Mouse (Mus musculus): ENCODE results near the gene Zfp867.

The Zfp867 gene

DNA sequence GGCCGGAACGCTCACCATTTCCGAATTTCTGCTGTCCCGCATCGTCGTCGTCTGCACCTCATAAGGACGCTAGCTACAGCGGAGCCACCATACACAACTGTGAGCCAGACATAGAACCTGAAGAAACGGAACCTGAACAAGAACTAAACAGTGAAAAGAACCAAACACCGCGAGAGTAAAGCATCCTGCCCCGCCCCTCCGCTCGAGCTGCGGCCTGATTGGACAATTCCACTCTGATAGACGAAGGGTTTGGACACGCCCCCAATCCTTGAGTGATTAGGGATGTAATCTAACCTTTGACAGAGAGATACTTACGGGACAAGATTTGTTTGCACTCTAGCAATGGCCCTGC, at the start of gene Zfp867:
Zfp867 (minus strand) TSS at position 149 of the 352 bp plus-strand sequence.
- in situ Hi-C loops (cut with MboI; ENCODE audit: unreplicated experiment in 2 of 2), result no loop called here

- in situ Hi-C loops (cut with MboI; ENCODE audit: unreplicated experiment in 2 of 2), result loop anchor here (10.0 kb wide), 2 partner anchors 215 to 225 kb away; no protein-coding TSS in a partner anchor
Measured at GRCm38 (mm10) chr11:59519741-59520495, 47.6 kb upstream of the Zfp867 start.

- in situ Hi-C loops (cut with MboI; ENCODE audit: unreplicated experiment in 2 of 2), result no loop called here
Measured at GRCm38 (mm10) chr11:59518226-59518625, 46.0 kb upstream of the Zfp867 start.

DNA sequence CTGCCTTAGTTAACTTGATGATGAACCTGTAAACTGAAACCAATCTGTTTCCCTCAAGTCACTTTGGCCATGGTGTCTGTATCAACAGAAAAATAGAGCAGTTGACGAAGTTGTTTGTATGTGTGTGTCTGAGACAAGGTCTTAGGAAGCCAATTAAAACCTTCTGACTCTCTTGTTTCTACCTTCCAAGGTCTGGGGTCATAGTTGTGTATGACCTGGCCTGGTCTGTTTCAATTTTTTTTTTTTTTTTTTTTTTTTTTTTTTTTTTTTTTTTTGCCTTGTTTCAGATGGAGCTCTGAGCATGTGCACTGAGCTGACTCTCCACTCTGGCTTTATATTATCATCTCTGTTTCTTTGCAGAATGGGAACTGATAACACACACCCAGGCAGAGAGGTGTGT, 45.2 kb upstream of the Zfp867 start:
- in situ Hi-C loops (cut with MboI; ENCODE audit: unreplicated experiment in 2 of 2), result no loop called here

DNA sequence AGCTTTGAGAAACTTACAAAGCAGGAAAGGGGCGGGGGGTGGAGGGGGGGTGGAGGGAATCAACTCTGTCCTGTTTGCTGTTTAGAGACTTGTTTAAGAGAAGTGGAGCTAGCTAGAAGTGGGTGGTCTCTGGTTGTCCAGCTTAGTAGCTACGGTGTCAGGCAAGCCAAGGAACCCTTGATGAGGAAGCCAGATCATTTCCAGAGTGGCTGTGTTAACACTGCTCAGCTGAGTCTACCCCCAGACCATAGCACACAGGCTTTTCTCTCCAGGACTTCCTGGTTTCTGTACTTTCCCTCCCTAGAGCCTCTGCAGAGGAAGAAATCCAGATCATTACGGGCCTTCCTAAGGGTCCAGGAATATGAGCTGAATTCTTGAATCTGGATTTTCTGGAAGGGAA, 42.5 kb upstream of the Zfp867 start:
- in situ Hi-C loops (cut with MboI; ENCODE audit: unreplicated experiment in 2 of 2), result no loop called here

DNA sequence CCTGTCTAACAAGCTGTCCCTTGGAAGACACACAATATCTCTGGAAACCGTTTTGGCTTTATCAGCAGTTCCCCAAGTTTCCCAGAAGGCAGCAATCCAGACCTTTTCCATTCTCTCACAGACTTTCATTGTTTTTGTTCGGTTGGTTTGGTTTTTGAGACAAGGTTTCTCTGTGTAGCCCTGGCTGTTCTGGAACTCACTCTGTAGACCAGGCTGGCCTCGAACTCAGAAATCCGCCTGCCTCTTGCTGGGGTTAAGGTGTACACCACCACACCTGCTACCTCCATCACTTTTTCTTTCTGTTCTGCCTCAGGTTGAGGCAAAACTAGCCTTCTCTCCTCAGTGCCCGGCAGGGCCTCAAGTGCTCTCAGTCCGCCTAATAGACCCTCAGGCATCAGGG, 42.1 kb upstream of the Zfp867 start:
- in situ Hi-C loops (cut with MboI; ENCODE audit: unreplicated experiment in 2 of 2), result no loop called here

- in situ Hi-C loops (cut with MboI; ENCODE audit: unreplicated experiment in 2 of 2), result no loop called here
Measured at GRCm38 (mm10) chr11:59513556-59513955, 41.3 kb upstream of the Zfp867 start.

DNA sequence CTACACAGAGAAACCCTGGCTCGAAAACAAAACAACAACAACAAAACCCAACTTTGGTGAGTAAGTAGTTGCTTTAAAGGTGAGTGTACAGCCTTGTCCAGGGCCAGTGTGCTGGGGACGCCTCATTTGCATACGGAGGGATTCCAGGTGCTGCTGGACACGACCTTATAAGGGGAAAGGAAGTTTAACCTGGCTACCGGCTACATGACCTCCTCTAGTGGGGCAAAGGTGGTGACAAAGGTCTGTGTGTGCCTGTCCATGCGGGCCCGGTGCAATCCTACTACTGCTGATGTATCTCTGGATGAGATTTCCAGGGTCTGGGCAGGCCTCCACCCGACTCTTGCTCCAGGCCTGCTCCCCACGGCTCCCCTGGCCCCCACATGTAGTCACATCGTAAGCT, 40.5 kb upstream of the Zfp867 start:
- in situ Hi-C loops (cut with MboI; ENCODE audit: unreplicated experiment in 2 of 2), result no loop called here

DNA sequence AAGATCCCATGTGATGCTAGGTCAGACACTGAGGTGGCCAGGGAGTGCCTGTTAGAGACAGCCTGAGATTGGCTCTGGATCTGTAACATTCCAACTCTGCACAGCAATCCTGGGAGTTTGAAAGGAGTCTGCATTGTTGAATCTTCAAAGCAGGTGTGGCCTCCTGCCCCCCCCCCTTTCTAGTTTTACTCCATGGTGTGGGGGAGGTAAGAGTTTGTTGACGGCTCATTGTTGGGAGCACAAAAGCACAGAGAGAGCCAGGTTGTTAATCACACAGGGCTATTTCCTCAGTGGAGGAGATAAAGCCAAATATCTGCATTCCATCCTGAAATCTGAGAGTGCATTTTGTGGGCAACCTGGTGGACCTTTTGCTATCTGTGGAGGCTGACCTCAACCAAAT, 39.3 kb upstream of the Zfp867 start:
- in situ Hi-C loops (cut with MboI; ENCODE audit: unreplicated experiment in 2 of 2), result no loop called here

DNA sequence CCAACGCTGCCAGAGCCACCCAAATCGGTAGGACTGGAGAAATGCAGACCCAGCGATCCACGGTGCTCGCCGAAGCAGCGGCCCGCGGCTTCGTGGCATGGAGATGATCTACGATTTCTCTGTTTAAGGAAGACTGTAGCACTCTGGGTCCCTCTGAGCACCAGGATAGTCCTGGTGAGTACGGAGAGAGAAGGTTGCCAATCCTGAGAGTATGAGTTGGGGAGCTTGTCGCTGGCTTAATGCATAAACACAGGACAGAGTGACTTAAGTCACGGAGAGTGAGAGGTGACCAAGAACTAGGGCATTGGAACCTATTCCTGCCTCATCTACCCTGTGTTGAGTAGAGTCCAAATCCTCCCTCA, 34.4 kb upstream of the Zfp867 start:
- in situ Hi-C loops (cut with MboI; ENCODE audit: unreplicated experiment in 2 of 2), result no loop called here

DNA sequence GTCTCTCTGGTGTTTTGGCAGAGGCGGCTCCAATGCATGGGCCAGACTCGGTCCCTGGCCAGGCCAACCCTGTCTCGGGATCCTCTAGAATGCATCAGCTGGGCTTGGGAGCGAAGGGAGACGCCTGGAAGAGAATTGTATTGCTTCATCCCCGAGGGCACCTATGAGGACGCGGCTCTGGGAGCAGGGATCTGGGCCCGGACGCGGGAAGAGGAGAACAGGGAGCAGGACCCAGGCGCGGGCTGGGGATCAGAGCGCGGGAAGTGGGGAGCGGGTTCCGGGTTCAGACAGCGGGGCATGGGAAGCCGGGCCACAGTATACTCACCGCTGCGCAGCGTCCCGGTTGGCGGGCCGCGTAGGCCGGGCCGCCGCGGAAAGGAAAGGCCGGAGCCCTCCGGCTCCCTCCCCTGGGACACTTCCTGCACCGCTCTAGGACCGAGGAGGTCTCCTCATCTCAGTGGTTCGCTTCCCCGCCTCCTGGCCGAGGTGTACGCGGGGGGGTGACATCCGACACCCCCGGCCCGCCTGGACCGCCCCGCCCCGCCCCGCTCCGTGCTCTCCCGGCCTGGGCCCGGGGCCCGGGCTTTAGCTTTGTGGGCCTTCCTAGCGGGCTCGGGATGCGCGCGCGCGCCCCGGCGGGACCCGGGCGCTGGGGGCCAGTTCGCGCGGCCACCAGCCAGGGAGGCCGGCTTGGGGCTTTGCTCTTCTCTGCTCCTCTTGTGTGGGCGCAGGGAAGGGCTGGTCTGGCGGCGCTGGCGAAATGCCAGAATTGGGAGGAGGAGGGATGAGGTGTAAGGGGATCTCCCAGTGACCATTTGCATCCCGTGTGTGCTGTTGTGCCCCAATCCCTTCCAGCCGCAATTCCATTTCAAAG, 33.8 kb upstream of the Zfp867 start:
- in situ Hi-C loops (cut with MboI; ENCODE audit: unreplicated experiment in 2 of 2), result no loop called here

DNA sequence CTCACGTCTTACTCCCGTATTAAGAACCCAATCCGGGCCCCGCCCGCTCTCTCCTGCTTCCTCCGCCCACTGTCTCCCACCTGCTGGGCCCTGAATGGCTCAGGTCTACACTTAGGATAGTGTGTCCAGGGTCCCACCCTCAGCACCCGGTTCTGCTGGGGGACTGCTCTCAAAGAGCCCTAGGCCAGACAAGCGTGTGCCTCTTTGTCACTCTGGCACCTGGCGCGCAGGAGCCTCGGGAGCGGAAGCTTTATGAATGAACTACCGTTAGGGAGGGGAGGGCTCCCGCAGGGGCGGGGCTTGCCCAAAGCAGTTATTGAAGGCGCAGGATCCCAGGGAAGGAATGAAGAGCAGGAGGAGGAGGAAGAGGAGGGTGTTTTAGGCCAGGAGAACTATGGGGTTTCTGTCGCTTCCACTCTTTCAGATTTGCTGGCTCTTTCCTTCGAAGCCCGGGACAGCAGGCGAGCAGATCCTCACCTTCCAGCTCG, 33.1 kb upstream of the Zfp867 start:
- in situ Hi-C loops (cut with MboI; ENCODE audit: unreplicated experiment in 2 of 2), result no loop called here

GRCm38 (mm10) chr11:59501978-59502700, 29.9 kb upstream of the Zfp867 start:
- in situ Hi-C loops (cut with MboI; ENCODE audit: unreplicated experiment in 2 of 2), result no loop called here

DNA sequence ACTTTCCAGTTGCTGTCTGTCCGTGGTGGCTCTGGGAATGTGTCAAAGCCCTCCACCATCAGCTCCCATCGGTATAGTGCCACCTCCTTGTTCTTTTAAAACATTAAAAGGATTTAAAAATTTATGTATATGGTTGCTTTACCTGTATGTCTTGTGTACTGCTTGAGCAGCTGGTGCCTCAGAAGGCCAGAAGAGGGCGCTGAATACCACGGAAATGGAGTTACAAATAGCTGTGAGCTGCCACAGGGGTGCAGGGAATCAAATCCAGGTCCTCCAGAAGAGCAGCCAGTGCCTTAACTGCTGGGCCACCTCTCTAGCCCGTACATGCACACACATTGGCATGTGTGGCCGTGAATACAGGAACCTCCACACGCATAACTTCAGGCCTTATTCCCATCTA, 25.5 kb upstream of the Zfp867 start:
- in situ Hi-C loops (cut with MboI; ENCODE audit: unreplicated experiment in 2 of 2), result loop anchor here in 1 of 2 experiments (25.0 kb wide), 1 partner anchor 535 kb away; the partner anchor contains the start of genes Hist3h2a and Trim17

DNA sequence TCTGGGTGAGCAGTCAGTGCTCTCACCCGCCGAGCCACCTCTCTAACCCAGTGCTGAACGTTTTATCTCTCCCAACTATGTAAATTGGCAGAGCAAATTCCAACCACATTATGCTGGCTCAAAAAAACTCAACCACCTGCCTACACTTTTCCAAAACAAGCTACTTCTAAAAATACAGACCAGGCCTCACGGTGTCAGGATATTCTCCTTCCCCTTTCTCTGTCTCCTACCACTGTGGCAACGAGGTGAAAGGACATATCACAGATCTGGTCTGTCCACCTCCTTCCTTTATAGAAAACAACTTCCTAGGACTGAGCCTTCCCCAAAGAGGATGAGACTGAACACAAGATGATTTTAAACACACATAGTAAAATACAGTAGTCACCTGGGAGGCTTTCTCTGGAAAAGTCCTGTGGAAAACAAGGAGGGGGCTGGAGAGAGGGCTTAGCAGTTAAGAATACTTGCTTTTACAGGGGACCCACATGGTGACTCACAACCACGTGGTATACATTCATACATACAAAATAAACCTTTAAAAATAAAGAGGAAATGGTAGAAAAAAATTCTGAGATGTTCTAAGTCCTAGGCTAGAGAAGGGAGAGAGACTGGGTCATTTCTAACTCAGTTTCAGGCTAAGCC, 24.5 kb upstream of the Zfp867 start:
- in situ Hi-C loops (cut with MboI; ENCODE audit: unreplicated experiment in 2 of 2), result loop anchor here in 1 of 2 experiments (25.0 kb wide), 1 partner anchor 534 kb away; the partner anchor contains the start of genes Hist3h2a and Trim17

GRCm38 (mm10) chr11:59486222-59486621, 13.9 kb upstream of the Zfp867 start:
- in situ Hi-C loops (cut with MboI; ENCODE audit: unreplicated experiment in 2 of 2), result loop anchor here in 1 of 2 experiments (25.0 kb wide), 1 partner anchor 524 kb away; the partner anchor contains the start of genes Hist3h2a and Trim17

DNA sequence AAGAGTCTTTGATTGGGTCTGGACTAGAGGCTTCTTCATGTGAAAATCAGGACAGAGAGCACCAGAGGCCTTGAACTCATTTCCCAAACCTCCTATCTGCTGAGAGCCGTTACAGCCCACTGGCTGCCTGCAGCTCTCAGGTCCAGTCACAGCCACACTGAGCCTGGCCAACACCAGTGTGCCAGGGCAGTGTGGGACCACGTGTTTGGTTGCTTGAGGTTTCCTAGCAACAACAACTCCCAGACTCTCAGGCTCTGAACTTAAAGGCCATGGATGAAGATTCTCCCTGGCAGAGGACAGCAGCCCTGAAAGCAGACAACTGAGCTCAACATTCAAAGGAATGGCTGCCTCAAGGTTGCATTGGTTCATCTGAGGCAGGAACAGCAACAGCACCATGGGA, 13.4 kb upstream of the Zfp867 start:
- in situ Hi-C loops (cut with MboI; ENCODE audit: unreplicated experiment in 2 of 2), result loop anchor here in 1 of 2 experiments (25.0 kb wide), 1 partner anchor 523 kb away; the partner anchor contains the start of genes Hist3h2a and Trim17

- in situ Hi-C loops (cut with MboI; ENCODE audit: unreplicated experiment in 2 of 2), result loop anchor here (5.0 to 25.0 kb wide), 4 partner anchors 56 to 521 kb away; partner anchors contain the start of genes Hist3h2a (in 1 of the 2) and Trim17 (in 1 of the 2)
Measured at GRCm38 (mm10) chr11:59483212-59483611, 10.9 kb upstream of the Zfp867 start.

DNA sequence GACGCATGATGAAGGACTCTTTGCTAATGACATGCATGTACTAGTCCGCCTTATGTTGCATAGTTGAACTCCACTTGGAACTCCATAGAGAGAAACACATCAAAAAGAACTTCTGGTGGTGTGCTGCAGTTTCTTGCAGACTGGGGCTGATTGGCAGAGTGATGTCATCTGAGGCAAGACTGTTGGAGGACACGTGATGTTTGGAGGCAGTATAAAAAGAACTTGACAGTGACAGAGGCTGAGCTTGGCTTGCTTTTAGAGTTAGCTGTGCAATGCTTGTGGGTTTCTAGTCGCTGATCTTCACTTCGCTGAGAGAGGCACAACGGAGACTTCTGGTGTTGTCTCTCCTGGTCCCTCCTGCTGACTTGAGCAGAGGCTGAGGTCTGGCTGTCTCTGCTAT, 5.0 kb upstream of the Zfp867 start:
- in situ Hi-C loops (cut with MboI; ENCODE audit: unreplicated experiment in 2 of 2), result loop anchor here in 1 of 2 experiments (25.0 kb wide), 1 partner anchor 515 kb away; the partner anchor contains the start of genes Hist3h2a and Trim17

Measured in v-Abl transformed pro-B cells (cell line).